Mouse (Mus musculus): ENCODE measurements at regions not wholly inside any gene's neighbourhood (a gene's known extent, or its start where the extent isn't known, plus 50 kb on each side); places are given as distances from the start of the nearest gene placed in this dataset.

- TF ChIP-seq CTCF (IDR thresholded peaks at IDR 0.05; ENCODE audit: control insufficient read depth, insufficient read depth, insufficient read length) (no peak), USF1 (IDR thresholded peaks at IDR 0.05; ENCODE audit: low read depth) (no peak), FOSL1 (IDR thresholded peaks at IDR 0.05; ENCODE audit: insufficient read depth, low read length, poor library complexity, severe bottlenecking) (no peak), MYOG (IDR thresholded peaks at IDR 0.05; ENCODE audit: control insufficient read depth, extremely low read depth, insufficient read length) (no peak), MYOD1 (IDR thresholded peaks at IDR 0.05; ENCODE audit: control insufficient read depth, insufficient read length, low read depth) (no peak), MAX (IDR thresholded peaks at IDR 0.05) (no peak), CEBPB (IDR thresholded peaks at IDR 0.05; ENCODE audit: low read depth) (no peak)
Measured at GRCm38 (mm10) chr5:91697075-91697474, 179.7 kb downstream of the Parm1 start.

Data from C2C12 (cell line).